Mouse (Mus musculus) kidney, postnatal 25 days (tissue): ENCODE results near the gene Ltk.
A peak's percentile ranks its signal among the peaks of the same experiment; 100 is the strongest.
"Not testable (repeated sequence)": the region's sequence is repeated elsewhere in the genome, so short reads cannot be mapped to it uniquely, and the experiment has no call there.

Experiments
- DNase-seq, 2 experiments: peaks; one replicate each; pipeline ENCODE4 v3.0.0; 2021; ENCODE audit warnings: mixed read lengths in 2 of 2

The Ltk gene

GRCm38 (mm10) chr2:119758101-119758843, 2.0 kb downstream of the Ltk start:
- DNase-seq, result peak in 1 of 2 experiments; percentile 61

GRCm38 (mm10) chr2:119757601-119758100, 2.6 kb downstream of the Ltk start:
- peak; percentile 23 to 41 for DNase-seq

- DNase-seq, result no peak
Observed at GRCm38 (mm10) chr2:119749260-119749659, 11.0 kb downstream of the Ltk start.

GRCm38 (mm10) chr2:119747554-119747953, 12.7 kb downstream of the Ltk start:
- DNase-seq, result no peak

GRCm38 (mm10) chr2:119745281-119745680, 14.9 kb downstream of the Ltk start:
- peak in 1 of 2 experiments; percentile 32 for DNase-seq

- DNase-seq, result peak; percentile 38 to 63
Observed at GRCm38 (mm10) chr2:119744163-119745111, 15.8 kb downstream of the Ltk start.

- DNase-seq, result no peak
Observed at GRCm38 (mm10) chr2:119743808-119744162, 16.4 kb downstream of the Ltk start.

GRCm38 (mm10) chr2:119743176-119743807, 16.9 kb downstream of the Ltk start:
- no peak for DNase-seq

- peak; percentile 51 to 64 for DNase-seq
Observed at GRCm38 (mm10) chr2:119742461-119743175, 17.6 kb downstream of the Ltk start.

- DNase-seq, result peak; percentile 51 to 62
Observed at GRCm38 (mm10) chr2:119741581-119742411, 18.4 kb downstream of the Ltk start, which contains the start of gene Itpka. Gene Itpka, plus strand, starts transcription at chr2:119742337.

- no peak for DNase-seq
Observed at GRCm38 (mm10) chr2:119740567-119740966, 19.7 kb downstream of the Ltk start.

GRCm38 (mm10) chr2:119737124-119737523, 23.1 kb downstream of the Ltk start:
- no peak for DNase-seq

- DNase-seq, result no peak
Observed at GRCm38 (mm10) chr2:119730735-119731134, 29.5 kb downstream of the Ltk start.

- DNase-seq, result no peak
Observed at GRCm38 (mm10) chr2:119727762-119728416, 32.3 kb downstream of the Ltk start.

GRCm38 (mm10) chr2:119721070-119721469, 39.2 kb downstream of the Ltk start:
- DNase-seq, result no peak

GRCm38 (mm10) chr2:119715868-119716267, 44.4 kb downstream of the Ltk start:
- not testable (repeated sequence) for DNase-seq

- no peak for DNase-seq
Observed at GRCm38 (mm10) chr2:119710011-119710410, 50.2 kb downstream of the Ltk start.

- no peak for DNase-seq
Observed at GRCm38 (mm10) chr2:119707676-119708075, 52.6 kb downstream of the Ltk start.

GRCm38 (mm10) chr2:119703171-119703570, 57.1 kb downstream of the Ltk start:
- no peak for DNase-seq
